Mouse (Mus musculus): Measurements from ENCODE around the gene Wdfy3.
A peak's percentile ranks its signal among the peaks of the same experiment; 100 is the strongest.

Gene Wdfy3

DNA sequence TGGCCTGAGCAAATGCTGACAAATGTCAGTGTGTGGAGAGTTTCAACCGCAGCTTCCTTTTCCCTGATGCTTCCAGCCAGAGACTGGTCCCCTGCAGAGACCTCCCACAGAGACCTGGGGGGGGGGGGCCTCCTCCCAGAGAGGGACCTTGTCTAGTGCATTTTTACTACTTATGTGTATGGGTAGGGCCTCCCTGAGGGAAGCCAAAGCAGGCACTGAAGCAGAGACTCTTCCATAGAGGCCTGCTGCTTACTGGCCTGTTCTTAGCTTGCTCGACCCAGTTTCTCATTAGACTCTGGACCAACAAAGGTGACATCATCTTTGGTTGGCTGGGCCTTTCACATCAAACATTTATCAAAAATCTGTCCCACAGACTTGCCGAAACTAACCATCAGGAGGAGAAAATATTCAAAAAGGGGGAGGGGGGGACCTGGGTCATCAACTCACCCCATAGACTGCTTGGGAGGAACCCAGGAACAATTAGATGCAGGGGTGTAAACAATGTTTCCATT is 14.5 kb downstream of the Wdfy3 start:
- DNase-seq (ENCODE audit: low spot score in 2 of 2): no peak

- DNase-seq (ENCODE audit: low spot score in 2 of 2): no peak
Measured at GRCm38 (mm10) chr5:102054511-102055093, 15.1 kb downstream of the Wdfy3 start.

- DNase-seq (ENCODE audit: low spot score in 2 of 2): no peak
Measured at GRCm38 (mm10) chr5:102052906-102053305, 16.8 kb downstream of the Wdfy3 start.

- no peak for DNase-seq (ENCODE audit: low spot score in 2 of 2)
Measured at GRCm38 (mm10) chr5:102052465-102052864, 17.3 kb downstream of the Wdfy3 start.

DNA sequence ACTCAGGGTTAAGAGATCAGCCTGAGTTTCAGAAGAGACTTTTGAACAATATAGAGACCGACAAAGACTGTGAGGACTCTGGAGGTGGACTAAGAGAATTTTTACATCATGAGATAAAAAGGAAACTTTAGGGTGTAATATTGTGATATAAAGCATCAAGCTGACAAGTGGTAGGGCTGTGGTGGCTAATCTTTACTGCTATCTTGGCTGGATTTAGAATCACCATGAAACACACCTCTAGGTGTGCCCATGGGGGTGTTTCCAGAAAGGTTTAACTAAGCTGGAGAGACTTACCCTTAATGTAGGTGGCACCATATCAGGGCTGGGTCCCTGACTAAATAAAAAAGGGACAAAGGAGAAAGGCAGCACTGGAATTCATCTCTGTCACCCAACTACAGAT is 19.0 kb downstream of the Wdfy3 start:
- DNase-seq (ENCODE audit: low spot score in 2 of 2): no peak

DNA sequence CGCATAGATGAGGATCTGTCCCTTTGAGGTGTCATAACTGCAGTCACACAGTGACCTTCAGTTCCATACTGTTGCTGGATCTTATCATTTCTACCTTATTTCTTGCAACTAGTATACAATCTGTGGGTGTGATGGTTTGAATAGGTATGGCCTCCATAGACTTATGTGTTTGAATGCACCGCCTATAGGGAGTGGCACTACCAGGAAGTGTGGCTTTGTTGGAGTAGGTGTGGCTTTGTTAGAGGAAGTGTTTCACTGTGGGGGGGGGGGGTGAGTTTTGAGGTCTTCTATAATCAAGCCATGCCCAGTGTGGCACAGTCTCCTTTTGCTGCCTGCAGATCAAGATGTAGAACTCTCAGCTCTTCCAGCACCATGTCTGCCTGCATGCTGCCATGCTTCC is 21.3 kb downstream of the Wdfy3 start:
- DNase-seq (ENCODE audit: low spot score in 2 of 2): no peak

DNA sequence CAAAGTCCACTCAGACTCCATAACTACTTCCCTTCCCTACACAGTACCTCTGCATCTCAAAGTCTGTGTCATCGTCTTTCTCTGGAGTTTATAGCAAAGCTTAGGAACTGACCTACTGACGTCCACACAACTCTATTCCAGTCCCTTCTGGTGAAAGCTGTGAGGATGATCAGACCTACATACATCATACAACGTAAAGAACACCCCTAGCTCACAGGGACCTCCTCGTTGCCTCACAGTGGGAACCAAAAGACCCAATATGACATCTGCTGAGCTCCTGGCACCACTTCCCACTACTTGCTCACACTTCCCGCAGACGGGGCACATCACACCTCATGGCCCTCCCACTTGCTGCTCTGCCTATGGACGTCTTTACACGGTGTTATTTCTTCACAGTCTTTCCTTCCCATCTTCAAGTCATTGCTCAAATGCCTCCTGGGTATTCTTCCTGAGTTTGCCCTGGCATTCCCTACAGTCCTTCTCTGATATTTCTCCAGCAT is 23.1 kb downstream of the Wdfy3 start:
- no peak for DNase-seq (ENCODE audit: low spot score in 2 of 2)

- no peak for DNase-seq (ENCODE audit: low spot score in 2 of 2)
Measured at GRCm38 (mm10) chr5:102045636-102046616, 23.8 kb downstream of the Wdfy3 start.

DNA sequence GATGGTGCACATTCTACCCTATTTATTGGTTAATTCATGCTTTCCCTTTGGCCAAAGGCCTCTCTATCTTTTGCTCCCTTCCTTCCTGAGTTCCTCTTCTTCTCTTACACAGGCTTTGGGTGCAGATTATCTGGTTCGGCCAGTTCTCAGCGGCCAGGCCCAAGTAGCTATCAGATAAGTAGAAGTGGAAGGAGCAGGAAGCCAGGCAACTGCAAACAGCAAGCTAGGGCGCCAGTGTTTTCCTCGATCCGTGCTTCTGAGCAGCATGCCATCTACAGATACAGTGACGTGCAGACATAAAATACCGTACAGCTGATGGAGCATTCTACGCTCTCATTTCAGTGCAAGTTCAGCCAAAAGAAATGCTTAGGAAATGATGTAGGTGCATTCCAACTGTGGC is 24.5 kb downstream of the Wdfy3 start:
- DNase-seq (ENCODE audit: low spot score in 2 of 2): no peak

DNA sequence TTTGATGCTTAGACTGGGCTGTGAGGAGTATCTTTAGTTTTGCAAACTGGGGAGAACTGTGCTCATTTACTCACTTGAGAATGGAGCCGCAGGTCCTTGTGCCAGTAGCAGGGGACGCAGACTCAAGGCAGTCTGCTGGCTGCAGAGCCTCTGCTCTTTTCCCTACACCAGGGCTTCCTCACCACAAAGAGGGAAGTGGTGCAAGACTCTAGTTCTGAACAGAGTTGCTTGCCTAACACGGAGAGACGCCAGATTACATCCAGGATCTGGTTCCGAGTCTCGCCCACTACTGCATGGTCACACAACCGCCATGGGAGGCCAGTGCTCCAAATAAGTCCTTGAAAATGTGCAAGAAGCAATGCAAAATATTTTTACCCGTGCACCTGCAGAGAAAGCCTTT is 36.4 kb downstream of the Wdfy3 start:
- no peak for DNase-seq (ENCODE audit: low spot score in 2 of 2)

DNA sequence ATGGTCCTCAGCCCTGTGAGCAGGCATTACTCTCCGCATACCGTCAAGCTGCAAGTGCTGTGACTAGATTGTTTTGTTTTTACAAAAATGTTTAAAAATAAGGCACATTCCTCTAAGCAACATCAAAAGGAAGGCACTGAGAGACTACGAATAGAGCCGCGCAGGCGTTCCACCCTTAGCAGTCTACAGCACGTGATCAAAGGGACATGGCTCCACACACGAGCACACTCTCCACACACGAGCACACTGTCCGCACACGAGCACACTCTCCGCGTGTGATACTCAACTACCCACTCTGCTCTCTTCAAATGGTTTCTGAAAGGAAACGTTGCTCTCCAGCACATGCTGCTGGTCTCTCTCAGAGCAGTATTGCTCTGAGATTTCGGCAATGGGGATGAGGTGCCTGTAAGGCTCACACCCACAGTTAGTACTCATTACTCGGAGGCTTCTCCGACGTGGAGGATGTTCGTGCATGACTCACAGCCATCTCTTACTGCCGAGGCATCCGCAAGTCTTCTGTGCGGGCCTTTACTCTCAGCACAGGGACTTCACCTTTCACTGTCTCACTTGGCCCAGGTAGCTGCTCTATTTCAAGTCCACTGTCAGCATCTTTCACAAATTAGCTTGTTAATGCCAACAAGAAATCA is 37.0 kb downstream of the Wdfy3 start:
- peak; percentile 29 to 54 for DNase-seq (ENCODE audit: low spot score in 2 of 2)

DNA sequence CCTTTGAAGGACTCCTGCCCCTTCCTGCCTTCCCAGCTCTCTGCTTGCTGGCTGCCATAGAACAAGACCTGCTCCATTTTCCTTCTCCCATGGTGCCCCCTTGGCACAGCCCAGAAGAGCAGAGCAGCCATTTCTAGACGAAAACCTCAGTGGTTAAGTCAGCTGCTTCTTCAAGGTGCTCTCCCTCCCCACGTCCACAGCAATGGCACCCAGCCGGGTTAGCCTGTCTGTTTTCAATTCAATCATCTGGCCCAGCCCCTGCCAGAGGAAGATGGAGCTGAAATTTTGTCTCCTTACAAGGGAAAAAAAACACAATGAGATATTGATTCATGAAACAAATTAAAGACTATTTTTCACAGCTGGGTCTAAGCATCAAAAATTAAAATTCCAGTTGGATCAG is 37.5 kb downstream of the Wdfy3 start:
- no peak for DNase-seq (ENCODE audit: low spot score in 2 of 2)

GRCm38 (mm10) chr5:102023376-102023775 is 46.3 kb downstream of the Wdfy3 start:
- no peak for DNase-seq (ENCODE audit: low spot score in 2 of 2)

DNA sequence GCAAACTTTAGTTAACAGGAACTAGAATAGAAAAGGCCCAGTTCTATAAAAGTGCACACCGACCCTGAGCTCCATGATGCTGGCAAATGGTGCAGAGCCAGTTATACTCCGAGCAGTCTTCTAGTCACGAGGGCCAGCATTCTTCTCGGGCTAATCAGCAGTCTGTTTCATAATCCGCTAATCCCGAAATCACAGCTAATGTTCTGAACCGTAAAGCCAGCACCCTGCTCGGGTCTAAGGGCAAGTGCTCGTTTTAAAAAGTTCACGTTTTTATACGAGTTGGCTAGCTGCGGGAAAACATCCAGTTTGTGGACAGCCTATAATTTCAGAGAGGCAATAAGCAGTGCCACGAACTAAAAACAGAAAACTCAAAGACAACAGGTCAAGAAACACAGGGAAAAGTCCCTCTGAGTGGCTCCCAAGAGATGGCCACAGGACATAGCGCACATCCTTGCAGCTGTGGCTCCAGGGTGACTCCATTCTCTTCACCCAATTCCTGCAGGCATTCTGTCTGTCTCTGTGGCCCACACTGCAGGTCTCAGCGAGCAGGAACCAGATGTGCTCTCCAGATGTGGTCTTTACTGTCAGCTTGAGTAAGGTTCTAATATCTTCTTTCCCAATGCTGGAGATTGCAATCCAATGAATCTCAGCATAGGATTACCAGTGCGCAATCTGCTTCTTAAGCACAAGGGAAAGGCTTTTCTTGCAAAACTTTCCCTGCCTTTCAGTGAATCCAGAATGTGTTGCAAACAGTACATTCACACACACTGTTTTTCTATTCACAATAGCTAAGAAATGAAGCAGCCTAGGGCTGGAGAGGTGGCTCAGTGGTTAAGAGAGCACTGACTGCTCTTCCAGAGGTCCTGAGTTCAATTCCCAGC is 47.5 kb downstream of the Wdfy3 start:
- DNase-seq (ENCODE audit: low spot score in 2 of 2): no peak

DNA sequence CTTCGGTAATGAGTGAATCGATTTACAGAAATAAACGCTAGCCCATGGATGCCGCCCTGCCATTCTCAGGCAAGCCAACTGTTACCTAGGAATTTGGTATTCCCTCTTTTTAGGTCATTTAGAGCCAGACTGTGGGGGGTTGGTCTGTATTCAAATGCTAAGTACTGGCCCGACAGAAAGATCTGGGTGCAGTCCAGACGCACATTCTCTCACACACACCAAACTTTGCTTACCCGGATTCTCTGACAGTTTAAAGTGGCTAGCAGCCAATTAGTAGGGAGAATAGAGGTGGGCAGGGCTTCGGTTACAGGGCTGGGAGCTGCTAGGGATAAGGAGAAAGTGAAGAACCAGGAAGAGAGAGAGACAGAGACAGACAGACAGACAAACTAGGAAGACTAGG is 55.5 kb downstream of the Wdfy3 start:
- DNase-seq (ENCODE audit: low spot score in 2 of 2): no peak

GRCm38 (mm10) chr5:102013781-102014180 is 55.9 kb downstream of the Wdfy3 start:
- DNase-seq (ENCODE audit: low spot score in 2 of 2): no peak

DNA sequence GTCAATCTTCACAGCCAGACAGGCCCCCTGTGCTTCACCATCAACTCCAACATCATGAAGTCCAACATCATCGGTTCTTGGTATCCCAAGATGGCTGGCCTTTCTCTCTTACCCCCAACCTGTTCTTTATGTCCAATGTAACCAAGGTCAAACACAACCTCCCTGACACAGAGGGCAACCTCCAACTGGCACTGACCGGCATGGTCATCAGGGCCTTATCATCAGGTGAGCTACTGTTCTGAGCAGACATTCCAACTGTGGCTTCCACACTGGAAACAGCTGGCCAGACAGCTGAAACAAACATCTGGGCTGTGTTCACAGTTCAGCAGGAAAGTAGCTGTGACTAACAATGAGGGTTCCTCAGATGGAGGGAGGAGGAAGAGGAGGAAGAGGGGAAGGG is 58.8 kb downstream of the Wdfy3 start:
- no peak for DNase-seq (ENCODE audit: low spot score in 2 of 2)

- DNase-seq (ENCODE audit: low spot score in 2 of 2): no peak
Measured at GRCm38 (mm10) chr5:102009606-102010005, 60.1 kb downstream of the Wdfy3 start.

- no peak for DNase-seq (ENCODE audit: low spot score in 2 of 2)
Measured at GRCm38 (mm10) chr5:102008712-102009111, 61.0 kb downstream of the Wdfy3 start.

DNA sequence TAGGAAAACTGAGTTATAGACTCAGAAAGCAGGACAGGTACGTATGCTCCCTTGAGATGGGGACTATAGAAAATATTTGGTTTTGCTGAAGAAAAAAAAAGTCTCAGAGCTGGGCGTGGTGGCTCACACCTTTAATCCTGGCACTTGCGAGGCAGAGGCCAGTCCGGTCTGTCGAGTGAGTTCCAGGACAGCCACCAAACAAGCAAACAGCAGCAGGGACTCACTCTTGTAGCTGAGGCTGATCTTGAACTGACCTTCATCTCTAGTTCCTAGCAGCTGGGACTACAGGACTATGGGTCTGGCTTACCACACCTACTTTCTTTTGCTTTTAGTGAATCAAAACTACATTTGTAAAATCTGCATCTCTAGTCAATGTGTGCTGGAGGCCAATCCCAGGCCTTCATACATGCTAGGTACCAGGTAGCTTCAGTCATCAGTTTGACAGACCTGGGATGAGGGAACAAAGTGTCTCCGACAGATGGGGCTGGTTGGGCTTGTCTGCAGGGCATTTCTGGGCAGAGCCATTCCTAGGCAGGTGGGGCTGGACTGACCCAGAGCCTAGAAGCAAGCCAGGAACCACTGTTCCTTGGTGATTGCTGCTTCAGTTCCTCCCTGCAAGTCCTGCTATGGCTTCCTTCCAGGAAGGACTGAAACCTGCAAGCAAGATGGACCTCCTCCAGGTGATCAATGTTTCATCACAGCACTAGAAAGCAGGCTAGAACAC is 63.3 kb downstream of the Wdfy3 start:
- DNase-seq (ENCODE audit: low spot score in 2 of 2): no peak

DNA sequence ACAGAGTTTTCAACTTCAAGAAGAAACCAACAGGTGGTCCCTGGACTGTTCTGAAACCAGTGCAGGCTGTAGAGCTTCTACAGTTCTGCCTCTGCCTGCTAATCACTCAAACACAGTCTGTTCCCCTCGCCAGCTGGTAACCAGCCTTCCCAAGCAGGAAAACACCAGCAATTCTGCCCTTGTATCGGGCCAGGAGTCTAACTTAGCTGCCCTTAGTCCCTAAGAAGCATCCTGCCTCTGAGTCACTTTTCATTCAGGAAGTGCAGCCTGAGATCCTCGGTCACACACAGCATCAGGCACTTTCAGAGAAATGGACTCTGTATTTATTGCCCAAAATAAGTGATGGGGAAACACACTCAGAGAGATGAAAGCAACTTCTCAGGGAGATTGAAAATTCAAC is 66.3 kb downstream of the Wdfy3 start:
- no peak for DNase-seq (ENCODE audit: low spot score in 2 of 2)
